Mouse (Mus musculus) ovary, adult 2 months (tissue): ENCODE measurements around the gene Foxred1. TPM values are rescaled to one million over a fixed set of nuclear protein-coding genes. Genes with fewer than 3 reads are reported as not detected.

Experiments
- polyA plus RNA-seq: library from polyadenylated mRNA; depleted of rRNA; stranded (reverse); fragments of >200 nt; gene quantifications from 2 replicates; pipeline ENCODE4 v1.2.3, GENCODE M21; 2012; rRNA removed

Foxred1 gene
- polyA plus RNA-seq, result 18.7 and 20.0 TPM in 2 replicates

GRCm38 (mm10) chr9:35210542-35211474, at the start of gene Foxred1:
TSS of gene Foxred1 (minus strand) at chr9:35211055.

GRCm38 (mm10) chr9:35199772-35200471, 10.9 kb downstream of the Foxred1 start, which contains the start of the genes Srpr and Tirap:
TSS of gene Srpr (plus strand) at chr9:35200175.
TSS of gene Tirap (minus strand) at chr9:35200291.

GRCm38 (mm10) chr9:35175251-35176123, 35.4 kb downstream of the Foxred1 start, which contains the start of gene Dcps:
TSS of gene Dcps (minus strand) at chr9:35176061.

Other genes starting within 250 kb of the Foxred1 start
- 39.0 and 40.3 TPM in 2 replicates for gene St3gal4, start 91.8 kb downstream of the Foxred1 start, polyA plus RNA-seq
- gene Dcps, start 35.0 kb downstream of the Foxred1 start, polyA plus RNA-seq, result 40.2 and 52.9 TPM in 2 replicates
- 69.6 and 78.6 TPM in 2 replicates for gene Srpr, start 10.9 kb downstream of the Foxred1 start, polyA plus RNA-seq
- gene Tirap, start 10.8 kb downstream of the Foxred1 start, polyA plus RNA-seq, result 23.7 and 26.3 TPM in 2 replicates
- 7.3 and 15.1 TPM in 2 replicates for gene Fam118b, start 56.8 kb upstream of the Foxred1 start, polyA plus RNA-seq
- 7.4 and 9.9 TPM in 2 replicates for gene Rpusd4, start 56.8 kb upstream of the Foxred1 start, polyA plus RNA-seq
- gene Cdon, start 210.1 kb upstream of the Foxred1 start, polyA plus RNA-seq, result 12.6 and 16.5 TPM in 2 replicates